Mouse (Mus musculus): Measurements from ENCODE around the gene Pld1.

DNA sequence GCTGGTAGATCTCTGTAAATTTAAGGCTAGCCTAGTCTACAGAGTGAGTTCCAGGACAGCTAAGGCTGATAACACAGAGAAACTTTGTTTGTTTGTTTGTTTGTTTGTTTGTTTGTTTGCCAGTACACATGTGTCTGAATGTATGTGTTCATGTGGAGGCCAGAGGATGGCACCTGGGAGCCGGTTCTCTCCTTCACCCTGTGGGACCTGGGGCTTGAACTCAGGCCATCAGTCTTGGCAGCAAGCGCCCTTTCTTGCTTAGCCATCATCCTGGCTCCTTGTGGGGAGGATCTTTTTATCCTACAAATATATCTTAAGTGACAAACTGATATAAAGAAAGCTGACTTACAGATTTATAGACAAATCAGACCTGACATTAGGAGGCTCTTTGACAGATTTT lies 44.8 kb downstream of the Pld1 start:
- no peak for TF ChIP-seq CTCF (conservative IDR thresholded peaks at IDR 0.05; ENCODE audit: low read length)
- TF ChIP-seq POU5F1 (IDR thresholded peaks at IDR 0.05; ENCODE audit: borderline replicate concordance, low read length) = no peak
